Mouse (Mus musculus) cerebellum, postnatal 25 days (tissue): ENCODE measurements around the gene Mrpl42.

Source experiments
- DNase-seq, 2 experiments: peaks; one replicate each; pipeline ENCODE4 v3.0.0; 2021; ENCODE audit warnings: mixed read lengths in 2 of 2

Gene Mrpl42

DNA sequence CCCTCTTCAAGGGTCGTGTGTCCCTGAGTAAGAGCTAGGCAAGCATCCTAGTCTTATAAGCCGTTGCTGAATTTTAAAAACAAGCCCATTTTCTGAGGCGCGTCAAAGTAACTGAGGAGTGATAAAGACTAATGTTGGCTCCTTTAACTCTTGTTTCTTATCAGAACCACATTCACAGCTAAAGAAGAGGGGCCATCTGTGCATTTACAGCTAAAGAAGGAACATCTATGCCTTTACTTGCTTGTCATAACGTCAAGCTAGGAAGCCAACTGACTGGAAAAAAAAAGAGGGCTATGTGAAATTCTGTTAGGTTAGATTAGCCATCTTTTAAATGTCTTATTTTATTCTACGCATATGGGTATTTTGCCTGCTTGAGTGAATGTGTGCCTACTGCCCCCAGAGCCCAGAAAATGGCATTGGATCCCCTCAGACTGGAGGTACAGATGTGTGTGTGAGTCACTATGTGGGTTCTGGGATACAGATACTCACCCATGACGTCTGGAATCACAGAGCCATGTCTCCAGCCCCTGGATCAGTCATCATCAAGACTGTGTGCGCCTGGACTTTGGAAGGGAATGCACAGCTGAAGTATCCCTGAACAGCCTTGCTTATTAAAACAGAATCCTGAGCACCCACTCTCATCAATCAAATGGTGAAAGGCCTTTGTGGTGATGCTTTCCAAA, 44.2 kb downstream of the Mrpl42 start:
- no peak for DNase-seq

GRCm38 (mm10) chr10:95456103-95456502, 45.6 kb downstream of the Mrpl42 start:
- no peak for DNase-seq

DNA sequence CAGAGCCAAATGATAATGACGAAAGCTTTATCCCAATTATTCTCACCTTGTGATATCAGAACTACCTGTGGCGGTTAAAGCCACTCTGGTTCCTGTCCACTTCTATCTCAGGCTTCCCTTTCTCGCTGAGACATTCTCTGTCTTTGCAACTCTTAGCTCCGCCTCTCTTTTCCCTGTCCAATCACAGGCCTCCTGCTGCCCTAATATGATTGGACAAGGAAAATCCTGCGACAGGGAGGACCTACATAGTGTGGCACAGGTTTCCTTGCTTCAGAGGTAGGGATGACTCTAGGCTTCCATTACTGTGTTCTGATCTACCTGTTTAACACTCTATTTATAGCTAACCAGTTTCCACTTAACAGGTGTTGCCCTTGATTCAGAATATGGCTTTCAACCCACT, 48.5 kb downstream of the Mrpl42 start:
- no peak for DNase-seq

- DNase-seq, result no peak
Measured at GRCm38 (mm10) chr10:95449033-95449432, 52.7 kb downstream of the Mrpl42 start.

- DNase-seq, result no peak
Measured at GRCm38 (mm10) chr10:95447954-95448353, 53.8 kb downstream of the Mrpl42 start.

DNA sequence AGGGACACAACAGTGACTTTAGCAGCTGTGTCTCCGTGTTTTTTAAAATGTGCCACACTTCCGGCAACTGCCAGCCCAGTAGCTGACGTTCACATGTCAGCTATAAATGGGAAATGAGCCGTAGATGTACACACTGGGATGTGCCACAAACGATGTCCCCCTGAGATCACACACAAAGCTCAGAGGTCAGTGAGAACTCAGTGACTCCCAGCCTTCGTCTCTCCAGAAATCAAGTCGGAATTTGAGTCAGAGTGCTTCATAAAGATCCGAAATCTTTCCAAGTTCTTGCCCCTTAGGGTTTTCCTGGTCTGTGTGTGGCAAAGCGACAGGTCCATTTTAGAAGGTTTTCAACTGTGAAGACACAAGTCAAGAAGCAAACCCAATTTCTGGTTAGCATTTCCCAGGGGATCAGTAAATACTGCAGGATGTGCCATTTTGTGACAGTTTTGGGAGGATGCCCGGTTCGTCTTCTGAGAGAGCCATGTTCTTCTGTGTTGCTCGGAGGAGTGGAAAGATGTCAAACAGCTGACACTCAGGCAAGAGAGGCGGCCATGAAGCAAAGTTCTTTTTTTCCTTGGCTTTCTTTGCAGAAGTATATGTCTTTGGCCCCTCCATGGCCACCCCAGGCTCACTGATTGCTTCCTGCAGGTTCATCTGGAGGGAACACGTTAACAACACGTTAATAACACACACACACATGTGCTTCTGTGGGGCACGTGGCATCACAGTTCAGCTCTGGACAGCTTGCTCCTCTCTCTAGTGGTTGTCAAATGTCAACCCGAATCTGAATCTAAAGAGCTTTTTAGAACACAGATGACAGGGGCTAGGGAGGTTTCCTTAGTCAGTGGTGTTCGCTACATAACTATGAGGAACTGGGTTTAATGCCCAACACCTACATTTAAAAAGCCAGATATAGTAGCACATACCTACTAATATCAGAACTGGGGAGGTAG, 56.4 kb downstream of the Mrpl42 start:
- peak in 1 of 2 experiments; percentile 11 for DNase-seq

DNA sequence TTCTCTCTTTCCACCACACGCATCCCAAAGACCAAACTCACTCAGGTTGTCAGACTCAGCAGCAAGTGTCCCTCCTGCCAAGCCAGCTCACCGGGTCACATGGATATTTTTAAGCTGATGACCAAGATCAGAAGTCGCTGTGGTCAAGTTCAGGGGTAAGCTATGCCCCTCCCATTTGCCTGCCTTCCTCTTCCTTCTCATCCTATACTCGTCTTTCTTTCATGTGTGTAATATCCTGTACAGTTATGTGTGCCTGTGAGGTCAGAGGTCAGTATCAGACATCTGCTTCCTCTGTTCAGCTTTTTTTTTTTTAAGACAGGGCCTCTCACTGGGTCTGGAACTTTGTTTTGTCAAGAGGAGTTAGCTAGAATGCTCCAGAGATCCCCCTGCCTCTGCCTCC, 59.4 kb downstream of the Mrpl42 start:
- DNase-seq, result no peak

DNA sequence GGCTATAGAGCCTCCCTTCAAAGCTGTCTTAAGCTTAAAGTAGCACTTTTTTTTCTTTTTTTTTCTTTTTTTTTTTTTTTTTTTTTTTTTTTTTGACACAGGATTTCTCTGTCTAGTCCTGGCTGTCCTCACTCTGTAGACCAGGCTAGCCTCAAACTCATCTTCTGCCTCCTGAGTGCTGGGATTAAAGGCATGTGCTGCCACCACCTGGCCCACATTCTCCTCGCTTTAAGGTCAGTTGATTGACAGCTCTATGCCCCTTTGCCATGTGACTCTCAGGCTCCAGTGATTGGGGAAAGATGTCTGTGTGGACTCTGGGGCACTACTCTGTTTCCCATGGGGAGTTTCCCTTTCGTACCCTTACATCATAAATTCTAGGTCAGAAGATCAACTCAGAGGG, 61.2 kb downstream of the Mrpl42 start:
- DNase-seq, result no peak

GRCm38 (mm10) chr10:95439718-95440339, 61.9 kb downstream of the Mrpl42 start:
- no peak for DNase-seq

GRCm38 (mm10) chr10:95438941-95439340, 62.8 kb downstream of the Mrpl42 start:
- DNase-seq, result no peak
